Mouse (Mus musculus): ENCODE measurements around the gene Il27ra. TPM values are rescaled to one million over a fixed set of nuclear protein-coding genes. Genes with fewer than 3 reads are reported as not detected.
"Not testable (repeated sequence)": the region's sequence is repeated elsewhere in the genome, so short reads cannot be mapped to it uniquely, and the experiment has no call there.

Il27ra gene
- polyA plus RNA-seq, 1 experiment from 2014 or later, result 0.18 TPM

DNA sequence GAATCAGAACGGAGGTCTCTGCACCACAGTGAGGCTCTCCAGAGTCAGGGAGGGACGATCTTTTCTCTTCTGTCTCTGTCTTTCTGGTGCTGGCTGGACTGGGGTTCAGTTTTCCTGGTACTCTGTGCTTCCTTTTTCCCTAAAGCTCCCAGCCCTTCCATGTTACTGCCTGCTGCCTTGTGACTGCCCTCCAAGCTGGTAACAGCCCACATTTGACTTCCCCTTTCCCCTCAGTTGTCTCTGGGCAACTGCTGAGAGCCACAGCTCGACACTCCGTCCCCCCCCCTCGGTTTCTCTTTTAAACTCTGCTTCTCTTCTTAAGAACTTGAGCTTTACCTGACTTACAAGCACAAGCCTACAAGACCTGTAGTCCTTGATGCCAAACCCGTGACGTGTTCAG is 53.1 kb downstream of the Il27ra start:
- CTCF ChIA-PET, result no interaction called here
- no peaks in the 10 kb centered on the region for H3K27me3 ChIP-seq
- DNase-seq (ENCODE audit: low read depth, low spot score) (no peak), ATAC-seq (no peak)
- POLR2A ChIA-PET, result interaction anchor here (0.6 to 1.0 kb wide), 2 partner anchors 12 to 88 kb away, joined by 3 to 5 read pairs; no protein-coding TSS in a partner anchor
- in situ Hi-C loops (cut with MboI; ENCODE audit: low pct_unique_long_range_greater_than_20kb), result no loop called here
- no peak for TF ChIP-seq CTCF (IDR thresholded peaks at IDR 0.05)

DNA sequence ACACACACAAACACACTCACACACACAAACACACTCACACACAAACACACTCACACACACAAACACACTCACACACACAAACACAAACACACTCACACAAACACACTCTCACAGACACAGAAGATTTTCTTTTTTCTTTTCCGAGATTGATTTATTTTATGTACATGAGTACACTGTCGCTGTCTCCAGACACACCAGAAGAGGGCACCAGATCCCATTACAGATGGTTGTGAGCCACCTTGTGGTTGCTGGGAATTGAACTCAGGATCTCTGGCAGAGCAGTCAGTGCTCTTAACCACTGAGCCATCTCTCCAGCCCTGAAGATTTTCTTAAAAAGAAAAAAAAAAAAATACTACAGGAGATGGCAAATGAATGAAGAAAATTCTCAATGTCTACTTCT is 59.2 kb downstream of the Il27ra start:
- POLR2A ChIA-PET; ATAC-seq; in situ Hi-C loops (cut with MboI; ENCODE audit: low pct_unique_long_range_greater_than_20kb); DNase-seq (ENCODE audit: low read depth, low spot score); CTCF ChIA-PET; H3K27me3 ChIP-seq: not testable (repeated sequence)

- in situ Hi-C loops (cut with MboI; ENCODE audit: low pct_unique_long_range_greater_than_20kb), result no loop called here
- ATAC-seq (no peak), DNase-seq (ENCODE audit: low read depth, low spot score) (no peak)
- ChIA-PET POLR2A (no interaction called here), CTCF (no interaction called here)
- H3K27me3 ChIP-seq, result no peaks in the 10 kb centered on the region
- no peak for TF ChIP-seq CTCF (IDR thresholded peaks at IDR 0.05)
Measured at GRCm38 (mm10) chr8:83982449-83982848, 59.9 kb downstream of the Il27ra start.

DNA sequence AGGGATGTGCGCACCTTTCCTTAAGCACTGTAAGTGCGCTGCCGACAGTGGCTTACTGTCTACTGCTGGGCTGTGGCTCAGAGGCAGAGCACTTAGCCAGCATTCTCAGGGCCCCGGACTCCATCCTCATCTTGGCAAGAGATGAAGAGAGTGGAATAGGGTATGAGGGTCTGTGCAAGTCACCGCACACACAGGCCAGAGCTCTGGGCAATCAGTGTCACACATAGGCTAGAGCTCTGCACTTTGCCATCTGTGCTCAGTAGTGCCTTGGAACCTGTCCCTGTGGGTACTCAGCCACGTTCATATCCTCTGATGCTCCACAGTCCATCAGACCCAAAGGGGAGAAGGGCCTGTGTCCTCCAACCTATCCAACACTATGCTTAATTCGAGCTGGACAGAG is 60.9 kb downstream of the Il27ra start:
- H3K27me3 ChIP-seq, result no peaks in the 10 kb centered on the region
- POLR2A ChIA-PET, result no interaction called here
- DNase-seq (ENCODE audit: low read depth, low spot score), result no peak
- TF ChIP-seq CTCF (IDR thresholded peaks at IDR 0.05), result no peak
- in situ Hi-C loops (cut with MboI; ENCODE audit: low pct_unique_long_range_greater_than_20kb), result no loop called here
- CTCF ChIA-PET, result no interaction called here
- no peak for ATAC-seq

GRCm38 (mm10) chr8:83980845-83981244 is 61.5 kb downstream of the Il27ra start:
- H3K27me3 ChIP-seq, result no peaks in the 10 kb centered on the region
- ChIA-PET POLR2A (no interaction called here), CTCF (no interaction called here)
- no peak for TF ChIP-seq CTCF (IDR thresholded peaks at IDR 0.05)
- in situ Hi-C loops (cut with MboI; ENCODE audit: low pct_unique_long_range_greater_than_20kb), result no loop called here
- DNase-seq (ENCODE audit: low read depth, low spot score) (no peak), ATAC-seq (no peak)

Other genes with a start within 250 kb of the Il27ra start
- gene Adgrl1, start 142.5 kb downstream of the Il27ra start, polyA plus RNA-seq (2021), result 51.2 TPM
- gene Gm10644, start 87.4 kb downstream of the Il27ra start, polyA plus RNA-seq (2021), result 0.82 TPM
- 24.1 TPM for gene Asf1b, start 87.1 kb downstream of the Il27ra start, polyA plus RNA-seq (2021)
- 102 TPM for gene Prkaca, start 69.6 kb downstream of the Il27ra start, polyA plus RNA-seq (2021)
- gene Samd1, start 44.9 kb downstream of the Il27ra start, polyA plus RNA-seq (2021), result 42.5 TPM
- 1.3 TPM for gene 1700067K01Rik, start 41.1 kb downstream of the Il27ra start, polyA plus RNA-seq (2021)
- 4.9 TPM for gene 2210011C24Rik, start 30.4 kb downstream of the Il27ra start, polyA plus RNA-seq (2021)
- 48.0 TPM for gene Palm3, start 21.1 kb downstream of the Il27ra start, polyA plus RNA-seq (2021)
- gene Rln3, start 2.4 kb upstream of the Il27ra start, polyA plus RNA-seq (2021), result not detected
- 3.1 TPM for gene Gm10643, start 22.5 kb upstream of the Il27ra start, polyA plus RNA-seq (2021)
- gene Rfx1, start 24.2 kb upstream of the Il27ra start, polyA plus RNA-seq (2021), result 14.2 TPM
- gene Dcaf15, start 62.2 kb upstream of the Il27ra start, polyA plus RNA-seq (2021), result 30.1 TPM
- gene Podnl1, start 83.4 kb upstream of the Il27ra start, polyA plus RNA-seq (2021), result 4.9 TPM
- 54.7 TPM for gene Cc2d1a, start 105.3 kb upstream of the Il27ra start, polyA plus RNA-seq (2021)
- gene 4930432K21Rik, start 105.4 kb upstream of the Il27ra start, polyA plus RNA-seq (2021), result 3.9 TPM
- 0.81 TPM for gene Nanos3, start 142.6 kb upstream of the Il27ra start, polyA plus RNA-seq (2021)
- 22.4 TPM for gene Zswim4, start 194.5 kb upstream of the Il27ra start, polyA plus RNA-seq (2021)
- 227 TPM for gene D8Ertd738e, start 207.1 kb upstream of the Il27ra start, polyA plus RNA-seq (2021)
- 49.0 TPM for gene Mri1, start 214.7 kb upstream of the Il27ra start, polyA plus RNA-seq (2021)
- 21.3 TPM for gene Ccdc130, start 227.8 kb upstream of the Il27ra start, polyA plus RNA-seq (2021)

Data from Patski (cell line).